Mouse (Mus musculus) forebrain, embryonic 12.5 days (tissue): ENCODE data around the gene Hdac4. TPM values are rescaled to one million over a fixed set of nuclear protein-coding genes. Genes with fewer than 3 reads are reported as not detected.

Experiments
- ATAC-seq: fragments of 200-750 bp; cut with Nextera tagmentation; 2 replicates; pipeline ENCODE4 v1.8.0; 2017; ENCODE audit warnings: moderate TSS enrichment; ENCODE audit not compliant: low FRiP score
- H3K27ac ChIP-seq: fragments of 300-500 bp; sonication (generic); 2 replicates; pipeline ENCODE4 v1.5.1; 2016; ENCODE audit warnings: mild to moderate bottlenecking
- H3K27me3 ChIP-seq: fragments of 300-500 bp; sonication (generic); 2 replicates; pipeline ENCODE4 v1.6.1; 2016; ENCODE audit warnings: mild to moderate bottlenecking
- H3K36me3 ChIP-seq: fragments of 300-500 bp; sonication (generic); replicated peaks from 2 replicates; pipeline ENCODE4 v1.6.1; 2016; ENCODE audit warnings: mild to moderate bottlenecking
- H3K4me1 ChIP-seq: fragments of 300-500 bp; sonication (generic); 2 replicates; pipeline ENCODE4 v1.6.1; 2016
- H3K4me2 ChIP-seq: fragments of 300-500 bp; sonication (generic); 2 replicates; pipeline ENCODE4 v1.6.1; 2016; ENCODE audit warnings: mild to moderate bottlenecking, moderate library complexity
- H3K4me3 ChIP-seq: fragments of 300-500 bp; sonication (generic); replicated peaks from 2 replicates; pipeline ENCODE4 v1.5.1; 2016; ENCODE audit warnings: mild to moderate bottlenecking
- H3K9ac ChIP-seq: fragments of 300-500 bp; sonication (generic); 2 replicates; pipeline ENCODE4 v1.6.1; 2016; ENCODE audit warnings: mild to moderate bottlenecking
- H3K9me3 ChIP-seq: fragments of 300-500 bp; sonication (generic); 2 replicates; pipeline ENCODE4 v1.6.1; 2016
- WGBS: fragments of 180-500 bp; shearing (Covaris S2); methylation state at CpG from one replicate; pipeline ENCODE4 v1.1.7; 2016; 5-methylcytosine and 5-hydroxymethylcytosine counted together
- polyA plus RNA-seq: library from polyadenylated mRNA; unstranded; fragments of >200 nt; fragmentation: Nextera tagmentation; extraction: Ambion mirVana; gene quantifications from 2 replicates; pipeline ENCODE4 v1.2.1, GENCODE M21; 2016

Gene Hdac4
- polyA plus RNA-seq, result 21.4 and 24.8 TPM in 2 replicates

- Histone ChIP-seq H3K9ac (no peak within 1 kb of the TSS), H3K4me2 (no peak within 1 kb of the TSS), H3K4me1 (no peaks in the 10 kb centered on the region; the same call in 1 of the 2 replicates), H3K36me3 (no peaks in the 10 kb centered on the region), H3K27ac (no peak within 1 kb of the TSS), H3K4me3 (no peak within 1 kb of the TSS), H3K9me3 (no peaks in the 10 kb centered on the region), H3K27me3 (peaks cover 16% of the 10 kb centered on the region)
- WGBS, result 65% methylated on average over 13 of the region's 13 CpGs
- no peak for ATAC-seq
These were observed at the start of gene Hdac4 for GRCm38 (mm10) chr1:92195360-92196149. Gene Hdac4, minus strand, starts transcription at chr1:92195699.

GRCm38 (mm10) chr1:92243549-92243948, 48.0 kb upstream of the Hdac4 start:
- Histone ChIP-seq H3K27me3 (0 out of 2 replicates have a peak, but pooled peaks cover 2% of the 10 kb centered on the region), H3K27ac (no peak overlapping the region), H3K4me2 (no peak overlapping the region), H3K4me3 (no peak overlapping the region), H3K36me3 (no peaks in the 10 kb centered on the region), H3K9ac (no peak overlapping the region), H3K9me3 (no peaks in the 10 kb centered on the region), H3K4me1 (0 out of 2 replicates have a peak, but pooled peaks cover 2% of the 10 kb centered on the region)
- 92% methylated on average over 8 of the region's 8 CpGs for WGBS
- ATAC-seq, result no peak

GRCm38 (mm10) chr1:92240072-92240471, 44.6 kb upstream of the Hdac4 start:
- 87% methylated on average over 4 of the region's 4 CpGs for WGBS
- Histone ChIP-seq H3K36me3 (no peaks in the 10 kb centered on the region), H3K4me2 (no peak overlapping the region), H3K27me3 (0 out of 2 replicates have a peak, but pooled peaks cover 2% of the 10 kb centered on the region), H3K27ac (no peak overlapping the region), H3K9ac (no peak overlapping the region), H3K4me1 (0 out of 2 replicates have a peak, but pooled peaks cover 2% of the 10 kb centered on the region), H3K4me3 (no peak overlapping the region), H3K9me3 (no peaks in the 10 kb centered on the region)
- ATAC-seq, result no peak

- no peak overlapping the region for H3K4me2 ChIP-seq
- no peak overlapping the region for H3K9ac ChIP-seq
- H3K4me1 ChIP-seq, result no peaks in the 10 kb centered on the region
- H3K9me3 ChIP-seq, result no peaks in the 10 kb centered on the region
- no peak overlapping the region for H3K4me3 ChIP-seq
- no peak overlapping the region for H3K27ac ChIP-seq
- no peak for ATAC-seq
- no peaks in the 10 kb centered on the region for H3K36me3 ChIP-seq
- 93% methylated on average over 4 of the region's 4 CpGs for WGBS
- H3K27me3 ChIP-seq, result no peaks in the 10 kb centered on the region
These were observed 40.1 kb upstream of the Hdac4 start for GRCm38 (mm10) chr1:92235600-92235999.

- H3K27me3 ChIP-seq, result peaks cover 72% of the 10 kb centered on the region
- H3K27ac ChIP-seq, result no peak overlapping the region
These were observed 29.8 kb upstream of the Hdac4 start for GRCm38 (mm10) chr1:92225297-92225696.

GRCm38 (mm10) chr1:92223956-92224891, 28.7 kb upstream of the Hdac4 start:
- peak; percentile 87 for ATAC-seq
- no peak overlapping the region for H3K4me3 ChIP-seq
- H3K27me3 ChIP-seq, result peaks cover 67% of the 10 kb centered on the region
- H3K27ac ChIP-seq, result peak overlapping the region; percentile 74
- no peak overlapping the region for H3K9ac ChIP-seq
- no peaks in the 10 kb centered on the region for H3K36me3 ChIP-seq
- H3K4me1 ChIP-seq, result peaks cover 26% of the 10 kb centered on the region
- H3K9me3 ChIP-seq, result no peaks in the 10 kb centered on the region
- H3K4me2 ChIP-seq, result peak overlapping the region; percentile 35
- WGBS, result 7% methylated on average over 17 of the region's 17 CpGs

More at GRCm38 (mm10) chr1:92225297-92225696, 29.8 kb upstream of the Hdac4 start:
- H3K4me2 ChIP-seq, result no peak overlapping the region
- H3K4me3 ChIP-seq, result no peak overlapping the region
- H3K4me1 ChIP-seq, result peaks cover 26% of the 10 kb centered on the region
- H3K9ac ChIP-seq, result no peak overlapping the region
- no peaks in the 10 kb centered on the region for H3K36me3 ChIP-seq
- WGBS, result 95% methylated on average over 2 of the region's 2 CpGs
- no peaks in the 10 kb centered on the region for H3K9me3 ChIP-seq
- no peak for ATAC-seq

GRCm38 (mm10) chr1:92216710-92217109, 21.2 kb upstream of the Hdac4 start:
- H3K9ac ChIP-seq, result no peak overlapping the region
- WGBS, result 88% methylated on average over 11 of the region's 11 CpGs

GRCm38 (mm10) chr1:92215996-92216630, 20.6 kb upstream of the Hdac4 start:
- WGBS, result 35% methylated on average over 11 of the region's 11 CpGs
- Histone ChIP-seq H3K4me1 (peaks cover 32% of the 10 kb centered on the region), H3K27ac (peak overlapping the region; percentile 32; the same call in 1 of the 2 replicates), H3K4me2 (no peak overlapping the region), H3K27me3 (peaks cover 10% of the 10 kb centered on the region; the same call in 1 of the 2 replicates), H3K36me3 (no peaks in the 10 kb centered on the region), H3K9me3 (0 out of 2 replicates have a peak, but pooled peaks cover 3% of the 10 kb centered on the region), H3K4me3 (no peak overlapping the region), H3K9ac (no peak overlapping the region)
- peak; percentile 55; the same call in 1 of the 2 replicates for ATAC-seq

More at GRCm38 (mm10) chr1:92216710-92217109, 21.2 kb upstream of the Hdac4 start:
- 0 out of 2 replicates have a peak, but pooled peaks cover 3% of the 10 kb centered on the region for H3K9me3 ChIP-seq
- H3K27ac ChIP-seq, result peak overlapping the region; percentile 32; the same call in 1 of the 2 replicates
- ATAC-seq, result no peak
- H3K4me2 ChIP-seq, result no peak overlapping the region
- H3K27me3 ChIP-seq, result peaks cover 10% of the 10 kb centered on the region
- no peaks in the 10 kb centered on the region for H3K36me3 ChIP-seq
- H3K4me3 ChIP-seq, result no peak overlapping the region
- H3K4me1 ChIP-seq, result peaks cover 29% of the 10 kb centered on the region

- H3K4me3 ChIP-seq, result no peak overlapping the region
- no peaks in the 10 kb centered on the region for H3K36me3 ChIP-seq
- no peak overlapping the region for H3K4me2 ChIP-seq
- H3K9me3 ChIP-seq, result 0 out of 2 replicates have a peak, but pooled peaks cover 3% of the 10 kb centered on the region
- H3K27me3 ChIP-seq, result peaks cover 12% of the 10 kb centered on the region; the same call in 1 of the 2 replicates
- peak overlapping the region; percentile 69 for H3K27ac ChIP-seq
- H3K4me1 ChIP-seq, result peaks cover 32% of the 10 kb centered on the region
- ATAC-seq, result no peak
- H3K9ac ChIP-seq, result no peak overlapping the region
- 70% methylated on average over 8 of the region's 8 CpGs for WGBS
These were observed 19.7 kb upstream of the Hdac4 start for GRCm38 (mm10) chr1:92215131-92215638.

GRCm38 (mm10) chr1:92212003-92212750, 16.7 kb upstream of the Hdac4 start:
- H3K4me1 ChIP-seq, result peaks cover 32% of the 10 kb centered on the region
- H3K9ac ChIP-seq, result no peak overlapping the region
- ATAC-seq, result peak; percentile 74
- peak overlapping the region; percentile 51 for H3K27ac ChIP-seq
- no peak overlapping the region for H3K4me3 ChIP-seq
- 0 out of 2 replicates have a peak, but pooled peaks cover 3% of the 10 kb centered on the region for H3K9me3 ChIP-seq
- no peaks in the 10 kb centered on the region for H3K36me3 ChIP-seq
- peak overlapping the region; percentile 2; the same call in 1 of the 2 replicates for H3K4me2 ChIP-seq
- 30% methylated on average over 13 of the region's 13 CpGs for WGBS
- H3K27me3 ChIP-seq, result peaks cover 16% of the 10 kb centered on the region; the same call in 1 of the 2 replicates
